7 mouse cellular contexts compared by ENCODE assay signal in genomic region chr3:100702875-100703846, GRCm38 (mm10). TPM values are rescaled to one million over a fixed set of nuclear protein-coding genes. Genes with fewer than 3 reads are reported as not detected.
DNase-seq lines count a peak whose midpoint lies in the region; ATAC-seq and TF ChIP-seq lines count a peak whose summit lies in the region.

No protein-coding gene starts in this region.

- WGBS in lung, postnatal 0 days: 20% methylated on average over 15 of the region's 15 CpGs
- 29% methylated on average over 15 of the region's 15 CpGs for WGBS in intestine, embryonic 16.5 days
- 39% methylated on average over 15 of the region's 15 CpGs for WGBS in midbrain, embryonic 15.5 days

- peak; percentile 49 for ATAC-seq in lung, postnatal 0 days
- peak; percentile 58 for ATAC-seq in intestine, embryonic 16.5 days
- peak; percentile 72; the same call in 1 of the 2 replicates for ATAC-seq in midbrain, embryonic 15.5 days (replicated peaks)

- peak; percentile 46 for DNase-seq in lung, postnatal 0 days (ENCODE audit: low spot score)
- no peak for DNase-seq in lung, adult 18-20 months
- no peak for DNase-seq in left cerebral cortex, adult 18-20 months (ENCODE audit: low spot score in 2 of 2)
- DNase-seq in layer of hippocampus, adult 8-10 months (ENCODE audit: low spot score in 2 of 2): no peak

- no peak for TF ChIP-seq CTCF in lung, postnatal 0 days (IDR thresholded peaks at IDR 0.05)
- TF ChIP-seq CTCF in bone marrow macrophage, adult 2 months (IDR thresholded peaks at IDR 0.05; ENCODE audit: low read depth, low read length): no peak

- H3K4me1 ChIP-seq in lung, postnatal 0 days (ENCODE audit: insufficient read depth, low read depth, low read length): no peaks in the 10 kb centered on the region
- peaks cover 13% of the 10 kb centered on the region for H3K4me1 ChIP-seq in bone marrow macrophage, adult 2 months (ENCODE audit: control insufficient read depth, insufficient read depth, low read length)
- H3K4me1 ChIP-seq in intestine, embryonic 16.5 days (ENCODE audit: control insufficient read depth, insufficient read depth, low read length): peaks cover 11% of the 10 kb centered on the region
- H3K4me1 ChIP-seq in midbrain, embryonic 15.5 days: peaks cover 13% of the 10 kb centered on the region

- no peaks in the 10 kb centered on the region for H3K36me3 ChIP-seq in lung, postnatal 0 days (ENCODE audit: insufficient read depth, low read length)
- H3K36me3 ChIP-seq in intestine, embryonic 16.5 days (ENCODE audit: control insufficient read depth, insufficient read depth, low read length): no peaks in the 10 kb centered on the region
- no peaks in the 10 kb centered on the region for H3K36me3 ChIP-seq in midbrain, embryonic 15.5 days (replicated peaks)

- no peak overlapping the region for H3K4me2 ChIP-seq in lung, postnatal 0 days (replicated peaks; ENCODE audit: low read depth, low read length)
- peak overlapping the region; percentile 19; the same call in 1 of the 2 replicates for H3K4me2 ChIP-seq in intestine, embryonic 16.5 days (ENCODE audit: low read depth, low read length)
- H3K4me2 ChIP-seq in midbrain, embryonic 15.5 days: no peak overlapping the region

- no peaks in the 10 kb centered on the region for H3K9me3 ChIP-seq in lung, postnatal 0 days (ENCODE audit: low read length)
- H3K9me3 ChIP-seq in intestine, embryonic 16.5 days (ENCODE audit: control insufficient read depth, low read length): no peaks in the 10 kb centered on the region
- H3K9me3 ChIP-seq in midbrain, embryonic 15.5 days: no peaks in the 10 kb centered on the region

- no peak for TF ChIP-seq EP300 in lung, postnatal 0 days (IDR thresholded peaks at IDR 0.05)

- H3K27ac ChIP-seq in lung, postnatal 0 days (ENCODE audit: low read length): no peak overlapping the region
- peak overlapping the region; percentile 46 for H3K27ac ChIP-seq in bone marrow macrophage, adult 2 months (ENCODE audit: insufficient read depth, low read depth, low read length)
- peak overlapping the region; percentile 53; the same call in 1 of the 2 replicates for H3K27ac ChIP-seq in intestine, embryonic 16.5 days (ENCODE audit: low read length)
- no peak overlapping the region for H3K27ac ChIP-seq in midbrain, embryonic 15.5 days

- H3K4me3 ChIP-seq in lung, postnatal 0 days (ENCODE audit: low read depth, low read length): no peak overlapping the region
- peak overlapping the region; percentile 30 for H3K4me3 ChIP-seq in bone marrow macrophage, adult 2 months (ENCODE audit: insufficient read depth, low read length)
- H3K4me3 ChIP-seq in intestine, embryonic 16.5 days (ENCODE audit: low read length): no peak overlapping the region
- no peak overlapping the region for H3K4me3 ChIP-seq in midbrain, embryonic 15.5 days

- TF ChIP-seq POLR2A in bone marrow macrophage, adult 2 months (IDR thresholded peaks at IDR 0.05; ENCODE audit: borderline replicate concordance, low read depth, low read length): no peak

- no peaks in the 10 kb centered on the region for H3K27me3 ChIP-seq in lung, postnatal 0 days (replicated peaks; ENCODE audit: insufficient read depth, low read length)
- H3K27me3 ChIP-seq in intestine, embryonic 16.5 days (replicated peaks; ENCODE audit: control insufficient read depth, insufficient read depth, low read length): no peaks in the 10 kb centered on the region
- no peaks in the 10 kb centered on the region for H3K27me3 ChIP-seq in midbrain, embryonic 15.5 days (replicated peaks)

- H3K9ac ChIP-seq in lung, postnatal 0 days (replicated peaks; ENCODE audit: low read depth): no peak overlapping the region
- no peak overlapping the region for H3K9ac ChIP-seq in intestine, embryonic 16.5 days (ENCODE audit: low read depth, low read length)
- H3K9ac ChIP-seq in midbrain, embryonic 15.5 days: no peak overlapping the region

RNA-seq across cellular contexts. Expression of gene Man1a2, which starts 17.9 kb away (rescaled TPM):
- 74.3 and 74.4 TPM in 2 replicates for polyA plus RNA-seq in lung, postnatal 0 days (2015; fragmentation: Nextera tagmentation; extraction: Ambion mirVana)
- 29.2 and 31.7 TPM in 2 replicates for polyA plus RNA-seq in bone marrow macrophage, adult 2 months (2012; ENCODE audit: insufficient read depth, insufficient read length, missing spikeins)
- polyA plus RNA-seq in intestine, embryonic 16.5 days (2015; fragmentation: Nextera tagmentation; extraction: Ambion mirVana): 54.0 and 60.7 TPM in 2 replicates
- polyA plus RNA-seq in midbrain, embryonic 15.5 days (2015; fragmentation: Nextera tagmentation; extraction: Ambion mirVana): 36.2 and 43.0 TPM in 2 replicates
- total RNA-seq in left cerebral cortex, adult 18-20 months (2021): 100 to 1,000 TPM; 164 to 166 TPM
- 100 to 1,000 TPM; 112 to 121 (median 116) TPM for total RNA-seq in layer of hippocampus, adult 8-10 months (2022)

Comparison
In these comparisons a context has a peak if more than half of its experiments do, and no peak if none do; other contexts are left out.
1. H3K27ac ChIP-seq: peak in bone marrow macrophage, adult 2 months (single experiment) and intestine, embryonic 16.5 days (single experiment); none in lung, postnatal 0 days (single experiment) and midbrain, embryonic 15.5 days (single experiment).
2. Peak in every context shown above with its lines, with median percentiles within 50 percentile points of each other: ATAC-seq.